Mouse (Mus musculus): ENCODE results near the gene Fam205c. TPM values are rescaled to one million over a fixed set of nuclear protein-coding genes. Genes with fewer than 3 reads are reported as not detected.

Fam205c gene
- polyA plus RNA-seq (2012; ENCODE audit: insufficient read depth, insufficient read length, missing spikeins): not detected in 2 replicates

- Histone ChIP-seq H3K4me1 (ENCODE audit: control insufficient read depth, insufficient read depth, insufficient read length, low read length) (no peaks in the 10 kb centered on the region), H3K4me3 (ENCODE audit: insufficient read depth, low read depth, low read length) (no peak within 1 kb of the TSS), H3K27ac (replicated peaks; ENCODE audit: low read depth, low read length) (no peak within 1 kb of the TSS)
These were observed at the start of gene Fam205c for GRCm38 (mm10) chr4:42874134-42874533. Fam205c (minus strand) TSS chr4:42874234.

DNA sequence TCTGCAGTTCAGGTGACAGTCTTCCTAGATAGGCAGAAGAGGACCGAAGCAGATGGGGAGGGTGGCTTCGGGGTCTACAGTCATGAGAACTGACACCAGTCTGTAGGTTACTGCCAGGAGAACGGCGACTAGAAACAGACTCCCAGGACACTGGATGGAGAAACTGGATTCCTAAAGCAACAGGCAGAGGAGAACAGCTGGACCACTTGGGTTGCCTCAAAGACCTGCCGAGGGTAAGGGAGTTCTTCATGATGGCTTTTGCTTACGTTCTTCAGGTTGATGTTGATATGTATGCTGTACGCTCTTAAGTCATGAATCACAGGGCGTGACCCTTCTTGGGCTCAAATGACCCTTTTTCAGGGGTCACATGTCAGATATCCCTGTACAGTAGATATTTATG, 48.4 kb upstream of the Fam205c start:
- H3K4me1 ChIP-seq (ENCODE audit: control insufficient read depth, insufficient read depth, insufficient read length, low read length): no peaks in the 10 kb centered on the region
- no peak overlapping the region for H3K4me3 ChIP-seq (ENCODE audit: insufficient read depth, low read depth, low read length)
- no peak overlapping the region for H3K27ac ChIP-seq (replicated peaks; ENCODE audit: low read depth, low read length)

- Histone ChIP-seq H3K4me1 (ENCODE audit: control insufficient read depth, insufficient read depth, insufficient read length, low read length) (no peaks in the 10 kb centered on the region), H3K4me3 (ENCODE audit: insufficient read depth, low read depth, low read length) (no peak overlapping the region), H3K27ac (replicated peaks; ENCODE audit: low read depth, low read length) (no peak overlapping the region)
These were observed 48.0 kb upstream of the Fam205c start for GRCm38 (mm10) chr4:42922056-42922455.

DNA sequence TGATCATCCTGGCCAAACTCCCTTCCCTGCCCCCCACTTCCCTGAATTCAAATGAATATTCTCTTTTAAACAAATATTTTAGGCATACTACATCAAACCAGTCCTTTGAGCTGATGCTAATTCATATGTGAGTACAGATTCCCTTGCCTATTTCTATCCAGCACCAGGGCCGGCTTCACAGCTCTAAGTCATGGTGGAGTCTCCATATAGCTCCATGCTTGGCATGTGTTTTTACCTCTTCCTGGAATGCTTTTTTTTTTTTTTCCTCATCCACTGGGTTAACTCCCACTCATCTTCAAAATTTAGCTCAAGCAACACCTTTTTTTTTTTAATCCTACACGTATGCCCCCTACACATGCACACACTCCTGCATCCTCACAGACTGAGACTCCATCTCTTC, 47.5 kb upstream of the Fam205c start:
- H3K27ac ChIP-seq (replicated peaks; ENCODE audit: low read depth, low read length): no peak overlapping the region
- H3K4me1 ChIP-seq (ENCODE audit: control insufficient read depth, insufficient read depth, insufficient read length, low read length): no peaks in the 10 kb centered on the region
- H3K4me3 ChIP-seq (ENCODE audit: insufficient read depth, low read depth, low read length): no peak overlapping the region

GRCm38 (mm10) chr4:42920726-42921125, 46.7 kb upstream of the Fam205c start:
- Histone ChIP-seq H3K4me3 (ENCODE audit: insufficient read depth, low read depth, low read length) (no peak overlapping the region), H3K4me1 (ENCODE audit: control insufficient read depth, insufficient read depth, insufficient read length, low read length) (no peaks in the 10 kb centered on the region), H3K27ac (replicated peaks; ENCODE audit: low read depth, low read length) (no peak overlapping the region)

DNA sequence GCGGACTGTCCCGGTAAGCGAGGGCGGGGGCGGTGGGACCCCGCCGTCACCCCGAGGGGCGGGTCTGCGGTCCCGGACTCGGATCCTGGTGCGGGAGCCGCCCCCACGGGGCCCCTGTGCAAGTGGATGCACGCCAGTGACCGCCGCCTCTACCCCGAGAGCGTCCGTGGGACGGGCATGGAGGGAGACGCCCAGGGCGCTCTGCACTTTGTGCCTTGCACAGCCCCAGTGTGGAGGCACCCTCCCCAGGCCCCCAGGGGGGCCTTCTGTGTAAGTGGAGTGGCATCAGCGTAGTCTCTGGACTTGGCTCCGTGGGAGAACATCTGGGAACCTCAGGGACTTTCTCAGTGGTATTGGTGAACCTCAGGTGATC, 43.4 kb upstream of the Fam205c start:
- H3K27ac ChIP-seq (replicated peaks; ENCODE audit: low read depth, low read length): no peak overlapping the region
- no peaks in the 10 kb centered on the region for H3K4me1 ChIP-seq (ENCODE audit: control insufficient read depth, insufficient read depth, insufficient read length, low read length)
- H3K4me3 ChIP-seq (ENCODE audit: insufficient read depth, low read depth, low read length): peak overlapping the region; percentile 58

GRCm38 (mm10) chr4:42916617-42917401, 42.8 kb upstream of the Fam205c start, which contains the start of gene Phf24:
Phf24 (plus strand) TSS chr4:42916660.
- H3K4me1 ChIP-seq (ENCODE audit: control insufficient read depth, insufficient read depth, insufficient read length, low read length): no peaks in the 10 kb centered on the region
- no peak within 1 kb of the TSS for H3K27ac ChIP-seq (replicated peaks; ENCODE audit: low read depth, low read length)
- peak within 1 kb of the TSS; percentile 58 for H3K4me3 ChIP-seq (ENCODE audit: insufficient read depth, low read depth, low read length)

- H3K4me1 ChIP-seq (ENCODE audit: control insufficient read depth, insufficient read depth, insufficient read length, low read length): no peaks in the 10 kb centered on the region
- no peak overlapping the region for H3K4me3 ChIP-seq (ENCODE audit: insufficient read depth, low read depth, low read length)
- H3K27ac ChIP-seq (replicated peaks; ENCODE audit: low read depth, low read length): no peak overlapping the region
These were observed 41.9 kb upstream of the Fam205c start for GRCm38 (mm10) chr4:42915966-42916365.

DNA sequence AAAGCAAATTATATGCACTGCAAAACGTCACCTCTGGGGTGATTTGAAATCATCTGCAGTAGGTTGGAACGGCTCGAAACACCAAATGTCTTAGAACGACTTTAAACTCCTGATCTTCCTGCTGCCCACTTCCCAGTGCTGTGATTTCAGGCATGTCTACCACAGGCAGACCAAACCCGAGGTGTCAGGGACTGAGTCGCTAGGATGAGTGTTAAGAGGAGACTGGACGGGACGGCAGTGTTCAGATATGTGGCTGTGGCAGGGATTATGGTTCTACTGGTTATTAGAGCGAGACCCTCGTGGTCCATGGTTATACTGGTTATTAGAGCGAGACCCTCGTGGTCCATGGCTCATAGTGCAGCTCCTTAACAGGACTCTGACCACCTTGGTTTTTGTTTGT, 41.3 kb upstream of the Fam205c start:
- Histone ChIP-seq H3K4me1 (ENCODE audit: control insufficient read depth, insufficient read depth, insufficient read length, low read length) (no peaks in the 10 kb centered on the region), H3K4me3 (ENCODE audit: insufficient read depth, low read depth, low read length) (no peak overlapping the region), H3K27ac (replicated peaks; ENCODE audit: low read depth, low read length) (no peak overlapping the region)

GRCm38 (mm10) chr4:42913391-42913790, 39.4 kb upstream of the Fam205c start:
- no peaks in the 10 kb centered on the region for H3K4me1 ChIP-seq (ENCODE audit: control insufficient read depth, insufficient read depth, insufficient read length, low read length)
- no peak overlapping the region for H3K4me3 ChIP-seq (ENCODE audit: insufficient read depth, low read depth, low read length)
- H3K27ac ChIP-seq (replicated peaks; ENCODE audit: low read depth, low read length): no peak overlapping the region

- Histone ChIP-seq H3K27ac (replicated peaks; ENCODE audit: low read depth, low read length) (no peak overlapping the region), H3K4me3 (ENCODE audit: insufficient read depth, low read depth, low read length) (no peak overlapping the region), H3K4me1 (ENCODE audit: control insufficient read depth, insufficient read depth, insufficient read length, low read length) (no peaks in the 10 kb centered on the region)
These were observed 30.9 kb upstream of the Fam205c start for GRCm38 (mm10) chr4:42904966-42905365.

DNA sequence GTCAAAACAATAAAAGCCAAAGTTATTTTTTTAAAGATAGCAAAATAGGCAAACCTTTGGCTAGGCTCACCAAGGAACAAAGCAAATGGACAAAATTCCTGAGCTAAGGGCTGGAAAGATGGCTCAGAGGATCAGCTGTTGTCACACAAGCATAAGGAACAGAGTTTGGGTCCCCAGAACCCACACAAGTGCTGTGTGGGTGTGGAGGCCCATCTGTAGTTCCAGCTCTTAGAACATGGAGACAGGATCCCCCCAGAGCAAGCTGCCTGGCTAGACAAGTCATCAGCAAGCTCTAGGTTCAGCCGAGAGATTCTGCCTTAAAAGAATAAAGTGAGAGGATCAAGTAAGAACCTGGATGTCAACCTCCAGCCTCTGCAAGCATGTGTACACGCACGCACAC, 30.5 kb upstream of the Fam205c start:
- Histone ChIP-seq H3K4me1 (ENCODE audit: control insufficient read depth, insufficient read depth, insufficient read length, low read length) (no peaks in the 10 kb centered on the region), H3K4me3 (ENCODE audit: insufficient read depth, low read depth, low read length) (no peak overlapping the region), H3K27ac (replicated peaks; ENCODE audit: low read depth, low read length) (no peak overlapping the region)

- H3K4me1 ChIP-seq (ENCODE audit: control insufficient read depth, insufficient read depth, insufficient read length, low read length): no peaks in the 10 kb centered on the region
- no peak overlapping the region for H3K27ac ChIP-seq (replicated peaks; ENCODE audit: low read depth, low read length)
- H3K4me3 ChIP-seq (ENCODE audit: insufficient read depth, low read depth, low read length): no peak overlapping the region
These were observed 29.9 kb upstream of the Fam205c start for GRCm38 (mm10) chr4:42903942-42904341.

DNA sequence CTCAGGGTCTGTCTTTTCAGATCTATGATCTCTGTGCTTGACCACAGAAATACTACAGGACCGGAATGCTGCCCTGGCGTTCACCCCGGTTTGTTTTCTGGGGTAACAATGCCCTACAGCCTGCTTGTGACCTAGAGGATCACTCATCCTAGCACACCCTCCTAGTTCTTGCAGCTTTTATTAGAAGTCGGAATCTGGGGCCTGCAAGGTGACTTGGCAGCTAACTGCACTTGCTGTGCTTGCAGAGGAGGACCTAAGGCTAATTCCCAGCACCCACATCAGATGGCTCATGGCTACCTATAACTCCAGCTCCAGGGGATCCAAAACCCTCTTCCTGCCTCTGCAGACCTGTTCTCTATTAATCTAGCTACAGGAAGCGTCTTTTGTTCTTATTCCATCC, 28.7 kb upstream of the Fam205c start:
- no peak overlapping the region for H3K27ac ChIP-seq (replicated peaks; ENCODE audit: low read depth, low read length)
- no peaks in the 10 kb centered on the region for H3K4me1 ChIP-seq (ENCODE audit: control insufficient read depth, insufficient read depth, insufficient read length, low read length)
- H3K4me3 ChIP-seq (ENCODE audit: insufficient read depth, low read depth, low read length): no peak overlapping the region

- H3K4me1 ChIP-seq (ENCODE audit: control insufficient read depth, insufficient read depth, insufficient read length, low read length): no peaks in the 10 kb centered on the region
- H3K27ac ChIP-seq (replicated peaks; ENCODE audit: low read depth, low read length): no peak overlapping the region
- H3K4me3 ChIP-seq (ENCODE audit: insufficient read depth, low read depth, low read length): no peak overlapping the region
These were observed 28.1 kb upstream of the Fam205c start for GRCm38 (mm10) chr4:42902174-42902573.

DNA sequence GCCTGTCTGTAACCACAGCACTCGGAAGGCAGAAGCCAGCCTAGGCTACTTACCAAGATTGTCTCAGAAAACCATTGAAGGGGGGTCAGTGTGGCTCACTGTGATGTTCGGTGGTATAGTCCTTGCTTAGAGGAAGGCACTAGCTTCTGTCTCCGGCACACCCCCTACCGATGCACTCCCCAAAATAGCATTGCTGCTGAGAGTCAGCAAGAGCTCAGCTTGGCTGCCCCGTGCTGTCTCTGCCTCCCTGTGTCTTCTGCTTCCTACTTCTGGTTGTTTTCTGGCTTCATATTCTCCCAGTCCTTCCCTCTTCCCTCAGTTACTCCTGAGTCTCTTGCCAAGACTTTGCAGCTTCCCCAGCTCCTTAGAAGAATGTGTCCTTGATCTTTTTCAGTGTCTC, 26.8 kb upstream of the Fam205c start:
- H3K4me3 ChIP-seq (ENCODE audit: insufficient read depth, low read depth, low read length): no peak overlapping the region
- H3K27ac ChIP-seq (replicated peaks; ENCODE audit: low read depth, low read length): no peak overlapping the region
- H3K4me1 ChIP-seq (ENCODE audit: control insufficient read depth, insufficient read depth, insufficient read length, low read length): no peaks in the 10 kb centered on the region

All from brown adipose tissue, adult 24 weeks (tissue).